Mouse (Mus musculus) liver, postnatal 0 days (tissue): Measurements from ENCODE around the gene Gm17631. TPM values are rescaled to one million over a fixed set of nuclear protein-coding genes. Genes with fewer than 3 reads are reported as not detected.
A peak's percentile ranks its signal among the peaks of the same experiment; 100 is the strongest.
"Not testable (repeated sequence)": the region's sequence is repeated elsewhere in the genome, so short reads cannot be mapped to it uniquely, and the experiment has no call there.

Source experiments
- ATAC-seq: fragments of 200-750 bp; cut with Nextera tagmentation; 2 replicates; pipeline ENCODE4 v1.8.0; 2017; ENCODE audit warnings: mild to moderate bottlenecking, moderate library complexity
- DNase-seq: peaks from one replicate; pipeline ENCODE4 v3.0.0-alpha.2; 2016
- H3K27ac ChIP-seq: fragments of 300-500 bp; sonication (generic); 2 replicates; pipeline ENCODE4 v1.5.1; 2014; ENCODE audit warnings: antibody characterized with exemption, moderate library complexity, mild to moderate bottlenecking, low read depth
- H3K27me3 ChIP-seq: fragments of 300-500 bp; sonication (generic); 2 replicates; pipeline ENCODE4 v1.6.1; 2014; ENCODE audit warnings: low read length, control low read depth, mixed read lengths; ENCODE audit not compliant: insufficient read depth
- H3K36me3 ChIP-seq: fragments of 300-500 bp; sonication (generic); replicated peaks from 2 replicates; pipeline ENCODE4 v1.6.1; 2014; ENCODE audit warnings: mild to moderate bottlenecking, control low read depth, low read length, moderate library complexity, mixed read lengths; ENCODE audit not compliant: insufficient read depth
- H3K4me1 ChIP-seq: fragments of 300-500 bp; sonication (generic); 2 replicates; pipeline ENCODE4 v1.6.1; 2014; ENCODE audit warnings: antibody characterized with exemption, mild to moderate bottlenecking, control low read depth; ENCODE audit not compliant: insufficient read depth
- H3K4me2 ChIP-seq: fragments of 300-500 bp; sonication (generic); 2 replicates; pipeline ENCODE4 v1.6.1; 2014; ENCODE audit warnings: low read depth, mild to moderate bottlenecking, low read length, moderate library complexity, mixed read lengths
- H3K4me3 ChIP-seq: fragments of 300-500 bp; sonication (generic); 2 replicates; pipeline ENCODE4 v1.5.1; 2014; ENCODE audit warnings: low read depth, low read length
- H3K9ac ChIP-seq: fragments of 300-500 bp; sonication (generic); replicated peaks from 2 replicates; pipeline ENCODE4 v1.6.1; 2014; ENCODE audit warnings: mild to moderate bottlenecking, moderate library complexity
- H3K9me3 ChIP-seq: fragments of 300-500 bp; sonication (generic); 2 replicates; pipeline ENCODE4 v1.6.1; 2016; ENCODE audit warnings: mild to moderate bottlenecking, control low read depth, low read length, mixed read lengths
- CTCF ChIP-seq: sonication (generic); IDR thresholded peaks from 2 replicates; pipeline ENCODE4 v1.5.1; 2016; ENCODE audit warnings: antibody characterized with exemption, low read depth
- EP300 ChIP-seq: IDR thresholded peaks from 2 replicates; pipeline ENCODE4 v1.6.1; 2016; ENCODE audit warnings: antibody characterized with exemption, low read depth, mild to moderate bottlenecking
- WGBS: fragments of 180-500 bp; shearing (Covaris S2); extraction: QIAGEN DNeasy Blood & Tissue Kit; methylation state at CpG from one replicate; pipeline ENCODE4 v1.1.7; 2014; ENCODE audit not compliant: insufficient replicate concordance; 5-methylcytosine and 5-hydroxymethylcytosine counted together
- polyA plus RNA-seq: library from polyadenylated mRNA; unstranded; fragments of >200 nt; fragmentation: Nextera tagmentation; extraction: Ambion mirVana; gene quantifications from 2 replicates; pipeline ENCODE4 v1.2.1, GENCODE M21; 2015

Gene Gm17631
- not detected in 2 replicates for polyA plus RNA-seq

DNA sequence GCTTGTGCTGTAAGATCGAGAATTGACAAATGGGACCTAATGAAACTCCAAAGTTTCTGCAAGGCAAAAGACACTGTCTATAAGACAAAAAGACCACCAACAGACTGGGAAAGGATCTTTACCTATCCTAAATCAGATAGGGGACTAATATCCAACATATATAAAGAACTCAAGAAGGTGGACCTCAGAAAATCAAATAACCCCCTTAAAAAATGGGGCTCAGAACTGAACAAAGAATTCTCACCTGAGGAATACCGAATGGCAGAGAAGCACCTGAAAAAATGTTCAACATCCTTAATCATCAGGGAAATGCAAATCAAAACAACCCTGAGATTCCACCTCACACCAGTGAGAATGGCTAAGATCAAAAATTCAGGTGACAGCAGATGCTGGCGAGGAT lies at the start of gene Gm17631:
TSS of gene Gm17631 (plus strand) at position 301 of the 400 bp plus-strand sequence.
- WGBS = no CpG with 5 or more reads among the region's 3 CpGs

GRCm38 (mm10) chr6:129817731-129818130 lies 44.7 kb upstream of the Gm17631 start:
- no peaks in the 10 kb centered on the region for H3K9me3 ChIP-seq
- TF ChIP-seq CTCF (no peak), EP300 (no peak)
- H3K36me3 ChIP-seq = no peaks in the 10 kb centered on the region
- ATAC-seq = no peak
- 52% methylated on average over 3 of the region's 3 CpGs for WGBS
- H3K4me2 ChIP-seq = no peak overlapping the region
- no peak overlapping the region for H3K27ac ChIP-seq
- H3K4me3 ChIP-seq = no peak overlapping the region
- no peaks in the 10 kb centered on the region for H3K27me3 ChIP-seq
- no peak for DNase-seq
- no peak overlapping the region for H3K9ac ChIP-seq
- no peaks in the 10 kb centered on the region for H3K4me1 ChIP-seq

More for the DNA sequence above, at the start of gene Gm17631:
- not testable (repeated sequence) for H3K27me3 ChIP-seq, ATAC-seq, H3K4me1 ChIP-seq, H3K9ac ChIP-seq, H3K4me2 ChIP-seq, H3K4me3 ChIP-seq, H3K36me3 ChIP-seq, H3K27ac ChIP-seq, DNase-seq, H3K9me3 ChIP-seq

DNA sequence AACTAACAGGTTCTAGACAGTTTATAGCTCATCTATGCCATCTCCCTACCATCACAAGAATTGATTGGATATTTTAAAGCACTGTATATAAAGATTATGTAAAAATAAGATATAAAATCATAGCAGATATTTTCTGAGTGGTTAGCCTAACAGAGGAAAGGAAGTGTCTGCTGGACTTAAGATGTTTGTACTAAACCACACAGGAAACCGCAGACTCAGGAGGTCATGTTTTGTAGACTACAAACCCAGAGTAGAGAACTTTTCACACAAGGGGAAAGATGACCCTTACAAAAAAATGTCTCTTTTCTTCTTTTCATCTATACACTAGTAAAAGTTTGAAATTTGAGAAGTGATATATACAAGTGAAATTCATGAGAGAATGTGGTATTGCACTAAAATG lies 38.4 kb upstream of the Gm17631 start:
- Histone ChIP-seq H3K4me3 (no peak overlapping the region), H3K36me3 (no peaks in the 10 kb centered on the region)
- DNase-seq = no peak

GRCm38 (mm10) chr6:129825559-129825958 lies 36.9 kb upstream of the Gm17631 start:
- Histone ChIP-seq H3K27ac (no peak overlapping the region), H3K4me2 (no peak overlapping the region), H3K4me3 (no peak overlapping the region), H3K36me3 (no peaks in the 10 kb centered on the region), H3K27me3 (no peaks in the 10 kb centered on the region), H3K9ac (no peak overlapping the region), H3K4me1 (no peaks in the 10 kb centered on the region), H3K9me3 (peaks cover 2% of the 10 kb centered on the region; the same call in 1 of the 2 replicates)
- no peak for ATAC-seq
- DNase-seq = no peak
- 78% methylated on average over 1 of the region's 1 CpGs for WGBS
- TF ChIP-seq CTCF (peak; percentile 17), EP300 (no peak)

More for the DNA sequence above, 38.4 kb upstream of the Gm17631 start:
- H3K27me3 ChIP-seq = no peaks in the 10 kb centered on the region
- H3K4me1 ChIP-seq = no peaks in the 10 kb centered on the region
- no peak overlapping the region for H3K27ac ChIP-seq
- H3K9me3 ChIP-seq = peaks cover 2% of the 10 kb centered on the region; the same call in 1 of the 2 replicates
- no peak for ATAC-seq
- H3K4me2 ChIP-seq = no peak overlapping the region
- no peak for TF ChIP-seq EP300
- TF ChIP-seq CTCF = no peak
- no peak overlapping the region for H3K9ac ChIP-seq
- WGBS = 46% methylated on average over 1 of the region's 1 CpGs

DNA sequence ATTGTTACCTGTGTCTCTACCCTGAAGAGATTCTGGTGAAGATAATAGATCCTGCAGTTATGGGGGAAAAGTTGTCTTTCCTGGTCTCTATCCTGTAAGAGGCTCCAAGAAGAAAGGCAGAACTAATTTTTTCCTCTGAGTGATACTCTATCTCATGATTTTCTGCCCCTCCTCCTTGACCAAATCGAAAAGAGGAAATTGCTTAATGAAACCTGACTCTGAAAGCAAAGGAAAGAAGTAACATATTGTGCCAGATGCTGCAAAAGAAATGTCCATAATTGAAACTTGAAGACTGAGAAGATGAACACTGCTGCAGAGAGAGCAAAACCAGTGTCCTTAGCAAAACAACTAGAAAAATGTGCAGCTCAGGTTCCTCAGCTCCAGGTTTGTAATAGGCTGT lies 14.1 kb downstream of the Gm17631 start, which contains the start of gene Klra17:
TSS of gene Klra17 (minus strand) at position 124 of the 400 bp plus-strand sequence.
- H3K27me3 ChIP-seq = no peaks in the 10 kb centered on the region
- DNase-seq (no peak), ATAC-seq (no peak)
- no peaks in the 10 kb centered on the region for H3K4me1 ChIP-seq
- WGBS = 28% methylated on average over 1 of the region's 1 CpGs
- no peaks in the 10 kb centered on the region for H3K9me3 ChIP-seq
- no peak within 1 kb of the TSS for H3K4me3 ChIP-seq
- no peaks in the 10 kb centered on the region for H3K36me3 ChIP-seq
- no peak within 1 kb of the TSS for H3K4me2 ChIP-seq
- H3K9ac ChIP-seq = no peak within 1 kb of the TSS
- H3K27ac ChIP-seq = no peak within 1 kb of the TSS
- TF ChIP-seq CTCF = no peak
- no peak for TF ChIP-seq EP300

DNA sequence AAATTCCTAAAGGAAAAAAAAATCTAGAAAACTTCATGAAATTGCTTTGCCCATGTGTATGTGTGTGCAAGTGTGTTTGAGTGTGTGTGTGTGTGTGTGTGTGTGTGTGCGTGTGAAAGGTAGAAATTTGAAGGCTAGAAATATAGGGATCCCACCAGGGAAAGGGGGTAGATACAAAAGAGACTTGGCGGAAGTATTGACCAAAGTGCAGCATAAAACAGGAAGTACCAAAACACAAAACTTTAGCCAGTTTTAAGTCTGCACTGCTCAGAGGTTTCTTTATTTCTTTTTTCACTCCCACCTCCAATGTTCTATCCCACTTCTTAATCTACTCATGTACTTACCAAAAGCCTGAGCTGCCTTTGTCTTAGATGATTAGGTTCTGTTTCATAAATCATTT lies 20.1 kb downstream of the Gm17631 start:
- DNase-seq = no peak
- no peaks in the 10 kb centered on the region for H3K9me3 ChIP-seq
- WGBS = 67% methylated on average over 2 of the region's 2 CpGs

More for the DNA sequence above, 20.1 kb downstream of the Gm17631 start:
- Histone ChIP-seq H3K4me3 (no peak overlapping the region), H3K4me2 (no peak overlapping the region), H3K4me1 (no peaks in the 10 kb centered on the region), H3K9ac (no peak overlapping the region), H3K27me3 (no peaks in the 10 kb centered on the region), H3K36me3 (no peaks in the 10 kb centered on the region), H3K27ac (no peak overlapping the region)
- TF ChIP-seq CTCF (no peak), EP300 (no peak)
- no peak for ATAC-seq

Other genes starting within 250 kb of the Gm17631 start
- gene Klrk1, start 238.8 kb upstream of the Gm17631 start, polyA plus RNA-seq = 2.3 and 2.5 TPM in 2 replicates
- not detected in 2 replicates for gene Klrc3, start 219.3 kb upstream of the Gm17631 start, polyA plus RNA-seq
- gene Klrc2, start 202.0 kb upstream of the Gm17631 start, polyA plus RNA-seq = 0.14 and 0.27 TPM in 2 replicates
- 1.2 and 1.8 TPM in 2 replicates for gene Klrc1, start 183.7 kb upstream of the Gm17631 start, polyA plus RNA-seq
- gene Klri1, start 145.5 kb upstream of the Gm17631 start, polyA plus RNA-seq = not detected in 2 replicates
- gene Klri2, start 122.2 kb upstream of the Gm17631 start, polyA plus RNA-seq = 0.07 and 0.13 TPM in 2 replicates
- gene Gm156, start 78.4 kb upstream of the Gm17631 start, polyA plus RNA-seq = not detected in 2 replicates
- gene Klra17, start 14.0 kb downstream of the Gm17631 start, polyA plus RNA-seq = 0.39 and 0.41 TPM in 2 replicates
- gene Klra5, start 55.0 kb downstream of the Gm17631 start, polyA plus RNA-seq = 1.3 and 2.1 TPM in 2 replicates
- gene Klra6, start 164.3 kb downstream of the Gm17631 start, polyA plus RNA-seq = not detected in 2 replicates
- not detected in 2 replicates for gene Klra4, start 204.6 kb downstream of the Gm17631 start, polyA plus RNA-seq